ENCODE assay signal across 8 mouse cellular contexts in the genomic region with DNA sequence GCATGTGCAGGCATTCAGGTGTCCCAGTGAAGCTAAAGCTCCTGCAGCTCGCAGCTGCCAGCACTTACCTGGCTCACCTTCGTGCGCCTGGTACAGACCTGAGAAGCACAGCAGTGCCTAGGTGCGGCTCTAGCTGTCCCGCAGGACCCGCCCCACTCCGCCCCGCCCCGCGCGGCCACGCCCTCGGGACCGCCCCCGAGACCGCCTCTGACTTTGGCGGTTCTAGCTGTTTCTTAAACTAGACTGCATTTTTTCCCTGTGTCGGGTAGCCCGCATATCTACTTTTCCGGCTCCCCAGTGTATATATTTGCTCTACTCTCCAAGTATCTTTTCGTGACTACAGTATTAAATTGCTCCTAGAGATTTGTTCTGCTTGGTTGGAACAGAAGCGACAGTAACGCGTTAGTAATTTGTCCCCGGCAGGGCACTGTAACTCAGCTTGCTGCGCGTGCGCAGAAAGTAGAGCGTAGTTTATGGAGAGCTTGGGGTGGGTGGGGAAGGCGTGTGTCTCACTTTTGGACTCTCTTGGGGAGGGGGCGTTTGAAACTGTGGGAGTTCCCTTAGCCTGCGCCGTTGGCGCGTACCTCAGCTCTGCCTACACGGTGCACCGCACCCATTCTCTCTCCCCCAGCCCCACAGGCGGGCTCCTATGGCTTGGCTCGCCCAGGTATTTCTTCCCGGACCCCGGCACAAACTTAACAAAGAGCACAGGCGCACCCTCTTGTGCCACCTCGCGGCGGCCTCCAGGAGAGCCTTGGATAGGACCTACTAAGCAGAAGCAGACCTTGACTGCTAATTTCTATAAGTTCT. TPM values are rescaled to one million over a fixed set of nuclear protein-coding genes. Genes with fewer than 3 reads are reported as not detected.
DNase-seq lines count a peak whose midpoint lies in the region; ATAC-seq and TF ChIP-seq lines count a peak whose summit lies in the region.

TSS of gene Mgst3 (minus strand) at position 159 of the 810 bp plus-strand sequence.

- H3K4me3 ChIP-seq in hindbrain, embryonic 10.5 days, result peak within 1 kb of the TSS; percentile 61
- peak within 1 kb of the TSS; percentile 66 for H3K4me3 ChIP-seq in lung, postnatal 0 days (ENCODE audit: low read depth, low read length)

- DNase-seq in MN1 (ENCODE audit: low spot score), result peak; percentile 96
- DNase-seq in cerebellum, adult 9-10 months, result peak; percentile 96
- DNase-seq in hindbrain, embryonic 10.5 days (ENCODE audit: low spot score), result peak; percentile 95
- DNase-seq in layer of hippocampus, adult 9-11 months, result peak; percentile 89
- DNase-seq in lung, postnatal 0 days (ENCODE audit: low spot score), result peak; percentile 97
- DNase-seq in ovary, postnatal 14 days (ENCODE audit: low spot score), result peak; percentile 91
- DNase-seq in thymus, postnatal 14 days, result peak; percentile 97

- ATAC-seq in frontal cortex, adult (ENCODE audit: low TSS enrichment), result peak; percentile 82
- peak; percentile 97 for ATAC-seq in lung, postnatal 0 days

- peak; percentile 82 for TF ChIP-seq CTCF in lung, postnatal 0 days (IDR thresholded peaks at IDR 0.05)

- peak; percentile 38 for TF ChIP-seq EP300 in lung, postnatal 0 days (IDR thresholded peaks at IDR 0.05)

- H3K4me2 ChIP-seq in lung, postnatal 0 days (replicated peaks; ENCODE audit: low read depth, low read length), result peak within 1 kb of the TSS; percentile 93

- peaks cover 27% of the 10 kb centered on the region for H3K27me3 ChIP-seq in hindbrain, embryonic 10.5 days (ENCODE audit: insufficient read depth, poor library complexity, severe bottlenecking)
- no peaks in the 10 kb centered on the region for H3K27me3 ChIP-seq in lung, postnatal 0 days (replicated peaks; ENCODE audit: insufficient read depth, low read length)

- H3K9me3 ChIP-seq in hindbrain, embryonic 10.5 days, result no peaks in the 10 kb centered on the region
- no peaks in the 10 kb centered on the region for H3K9me3 ChIP-seq in lung, postnatal 0 days (ENCODE audit: low read length)

- no peaks in the 10 kb centered on the region for H3K36me3 ChIP-seq in hindbrain, embryonic 10.5 days
- no peaks in the 10 kb centered on the region for H3K36me3 ChIP-seq in lung, postnatal 0 days (ENCODE audit: insufficient read depth, low read length)

- H3K9ac ChIP-seq in lung, postnatal 0 days (replicated peaks; ENCODE audit: low read depth), result peak within 1 kb of the TSS; percentile 55

- under 1% methylated on average over 45 of the region's 45 CpGs for WGBS in hindbrain, embryonic 10.5 days
- under 1% methylated on average over 43 of the region's 45 CpGs for WGBS in lung, postnatal 0 days

- H3K4me1 ChIP-seq in hindbrain, embryonic 10.5 days (replicated peaks), result peaks cover 13% of the 10 kb centered on the region
- H3K4me1 ChIP-seq in lung, postnatal 0 days (ENCODE audit: insufficient read depth, low read depth, low read length), result peaks cover 10% of the 10 kb centered on the region; the same call in 1 of the 2 replicates

- peak within 1 kb of the TSS; percentile 94 for H3K27ac ChIP-seq in hindbrain, embryonic 10.5 days
- peak within 1 kb of the TSS; percentile 85 for H3K27ac ChIP-seq in lung, postnatal 0 days (ENCODE audit: low read length)

RNA-seq across cellular contexts. Expression of gene Mgst3, which starts in this region (rescaled TPM):
- 74.5 and 83.9 TPM in 2 replicates for polyA plus RNA-seq in hindbrain, embryonic 10.5 days (2016; fragmentation: Nextera tagmentation; extraction: Ambion mirVana)
- 67.5 and 70.1 TPM in 2 replicates for polyA plus RNA-seq in lung, postnatal 0 days (2015; fragmentation: Nextera tagmentation; extraction: Ambion mirVana)

Comparison
In these comparisons a context has a peak if more than half of its experiments do, and no peak if none do; other contexts are left out.
1. Peak in every context shown above with its lines: DNase-seq, ATAC-seq, H3K4me3 ChIP-seq and H3K27ac ChIP-seq.